Mouse (Mus musculus): Measurements from ENCODE around the gene Hs2st1.
A peak's percentile ranks its signal among the peaks of the same experiment; 100 is the strongest.

The Hs2st1 gene

DNA sequence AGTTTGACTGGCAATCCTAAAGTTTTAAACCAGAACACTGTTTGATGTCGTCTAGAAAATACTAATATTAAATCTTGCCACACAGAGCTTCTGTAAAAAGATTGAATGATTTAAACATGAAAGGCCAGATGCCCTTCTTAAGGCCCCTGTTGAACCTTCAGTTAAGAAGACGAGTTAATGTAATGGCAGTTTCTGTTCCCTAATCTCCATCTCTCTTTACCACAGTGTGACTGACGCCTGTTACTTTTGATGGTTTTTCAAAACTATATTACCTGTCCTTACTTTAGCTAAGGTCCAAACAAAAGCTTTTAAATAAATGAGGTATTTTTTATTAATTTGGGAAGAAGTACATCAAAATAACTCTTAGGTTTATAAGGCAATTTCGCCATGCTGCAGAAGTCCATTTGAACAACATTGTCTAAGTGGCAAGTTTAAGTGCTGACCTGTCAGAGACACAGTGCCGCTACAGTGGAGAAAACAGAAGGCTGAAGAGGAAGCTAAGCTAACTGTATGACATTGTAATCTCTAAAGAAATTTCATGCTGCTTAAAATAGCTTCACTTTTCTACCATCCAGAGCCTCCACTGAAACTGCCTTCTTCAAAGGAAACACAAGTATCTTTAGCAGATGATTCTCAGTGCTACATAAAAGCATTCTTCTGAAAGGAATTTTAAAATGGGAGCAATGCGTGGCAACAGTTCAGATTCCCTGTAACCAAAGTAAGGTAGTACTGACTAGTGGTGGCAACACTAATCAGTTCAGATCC is 15.0 kb upstream of the Hs2st1 start:
- no peak for DNase-seq

DNA sequence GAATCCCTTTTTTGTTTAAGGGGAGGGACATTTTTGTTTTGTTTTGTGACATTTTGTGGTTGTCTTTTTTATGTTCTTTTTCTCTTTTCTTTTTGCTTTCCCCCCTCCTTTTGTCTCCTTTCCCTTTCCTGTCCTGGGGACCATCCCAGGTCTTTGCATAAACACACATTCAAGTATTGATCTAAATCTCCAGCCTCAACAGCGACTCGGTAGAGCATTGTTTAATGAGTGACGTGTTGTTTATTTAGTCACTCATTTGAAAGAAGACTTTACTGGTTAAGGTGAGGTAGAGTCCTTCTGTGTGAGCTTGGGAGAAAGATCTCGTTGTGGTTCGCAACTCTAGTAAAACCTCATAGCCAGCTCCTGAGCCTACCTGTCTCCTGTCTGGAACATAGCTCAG is 13.8 kb upstream of the Hs2st1 start:
- DNase-seq = no peak

DNA sequence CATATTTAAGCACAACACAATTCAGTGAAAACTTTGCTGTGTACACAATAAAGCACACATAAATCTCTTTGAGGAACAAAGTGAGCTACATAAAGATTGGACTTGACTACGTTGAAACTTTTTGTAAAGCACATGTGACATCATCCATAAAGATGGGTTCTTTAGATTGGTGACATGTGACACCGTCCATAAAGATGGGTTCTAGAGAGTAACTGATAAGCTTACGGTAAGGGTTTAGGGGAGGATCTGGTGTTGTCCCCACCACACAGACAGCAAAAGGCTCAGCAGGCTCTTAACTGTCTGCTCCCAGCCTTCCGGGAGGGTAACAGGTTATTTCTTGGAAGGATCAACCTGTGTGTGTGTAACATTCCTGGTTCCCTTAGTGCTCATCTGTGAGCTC is 12.3 kb upstream of the Hs2st1 start:
- no peak for DNase-seq

- no peak for DNase-seq
Measured at GRCm38 (mm10) chr3:144581842-144582241, 11.9 kb upstream of the Hs2st1 start.

- no peak for DNase-seq
Measured at GRCm38 (mm10) chr3:144580281-144580680, 10.3 kb upstream of the Hs2st1 start.

DNA sequence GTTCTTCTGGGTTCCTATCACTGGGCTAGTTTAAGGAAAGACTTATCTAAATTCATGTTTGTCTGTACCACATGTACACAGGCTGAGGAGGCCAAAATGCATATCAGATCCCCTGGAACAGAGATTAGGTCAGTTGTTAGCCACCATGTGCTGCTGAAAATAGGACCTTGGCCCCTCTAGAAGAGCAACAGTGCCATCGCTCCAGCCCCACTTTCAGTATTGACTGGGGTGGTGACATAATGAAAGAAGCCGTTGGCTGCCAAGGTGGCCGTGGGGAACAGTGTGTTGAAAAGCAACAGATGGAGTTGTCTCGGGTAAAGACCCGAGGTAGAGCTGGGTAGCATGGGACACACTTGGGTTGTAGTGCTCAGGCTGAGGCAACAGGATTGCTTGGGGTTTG is 9.8 kb upstream of the Hs2st1 start:
- DNase-seq = no peak

DNA sequence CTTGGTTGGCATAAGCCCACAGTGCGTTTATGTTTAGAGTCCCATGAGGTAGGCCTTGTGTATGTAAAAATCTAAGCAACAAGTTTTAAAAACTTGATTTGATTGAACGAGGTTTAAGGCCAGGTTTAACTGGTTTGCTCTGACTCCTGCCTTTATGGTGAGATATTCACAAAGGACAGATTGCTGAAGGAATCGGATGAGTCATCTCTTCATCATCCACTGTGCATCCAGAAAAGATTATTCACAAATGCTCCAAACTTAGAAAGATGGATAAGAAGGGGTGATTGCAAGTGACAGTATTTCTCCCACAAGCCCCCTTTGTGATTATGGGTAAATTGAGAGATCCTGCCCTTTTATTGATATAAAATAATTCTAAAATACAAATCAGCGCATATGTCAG is 8.9 kb upstream of the Hs2st1 start:
- DNase-seq = no peak

DNA sequence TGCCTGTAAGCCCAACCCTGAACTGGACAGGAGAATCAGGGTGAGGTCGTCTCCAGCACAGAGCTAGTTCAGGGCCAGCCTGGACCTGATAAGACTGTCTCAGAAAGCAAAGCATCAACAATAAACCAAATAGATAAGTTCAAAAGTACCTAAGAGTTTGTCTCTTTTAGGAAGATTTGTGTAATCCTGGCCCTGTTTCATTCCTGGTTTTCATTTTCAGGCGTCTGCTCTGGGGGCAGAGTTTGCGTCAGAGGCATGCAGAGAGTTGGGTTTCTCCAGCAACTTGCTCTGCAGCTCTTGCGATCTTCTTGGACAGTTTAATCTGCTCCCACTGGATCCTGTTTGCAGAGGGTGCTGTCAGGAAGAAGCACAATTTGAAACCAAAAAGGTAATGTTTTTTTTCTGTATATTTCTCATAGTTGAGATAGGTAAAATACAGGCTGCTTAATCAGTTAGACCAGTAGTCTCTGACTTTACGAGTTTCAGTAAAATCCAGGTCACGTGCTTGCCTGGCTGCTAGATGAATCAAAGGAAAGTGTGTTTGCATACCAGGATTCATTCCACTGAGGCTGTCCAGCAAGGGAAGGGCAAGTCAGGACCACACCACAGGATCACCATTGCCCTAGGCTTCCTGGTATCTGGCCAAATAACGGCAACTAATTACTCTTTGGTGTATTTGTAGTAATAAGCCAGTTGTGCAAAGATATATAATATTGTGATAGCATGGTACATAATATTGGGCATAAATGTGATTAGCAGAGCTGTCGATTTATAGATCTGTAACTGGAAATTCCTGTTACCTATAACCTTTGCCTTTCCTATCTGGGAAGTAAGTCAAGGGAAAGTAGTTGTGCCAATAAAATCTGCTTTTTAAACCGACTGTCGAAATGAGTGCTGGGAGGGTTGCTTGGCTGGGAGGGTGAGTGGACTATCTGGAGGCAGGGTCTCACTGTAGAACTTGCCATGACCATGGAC is 7.7 kb upstream of the Hs2st1 start:
- no peak for DNase-seq

- no peak for DNase-seq
Measured at GRCm38 (mm10) chr3:144574256-144574655, 4.3 kb upstream of the Hs2st1 start.

DNA sequence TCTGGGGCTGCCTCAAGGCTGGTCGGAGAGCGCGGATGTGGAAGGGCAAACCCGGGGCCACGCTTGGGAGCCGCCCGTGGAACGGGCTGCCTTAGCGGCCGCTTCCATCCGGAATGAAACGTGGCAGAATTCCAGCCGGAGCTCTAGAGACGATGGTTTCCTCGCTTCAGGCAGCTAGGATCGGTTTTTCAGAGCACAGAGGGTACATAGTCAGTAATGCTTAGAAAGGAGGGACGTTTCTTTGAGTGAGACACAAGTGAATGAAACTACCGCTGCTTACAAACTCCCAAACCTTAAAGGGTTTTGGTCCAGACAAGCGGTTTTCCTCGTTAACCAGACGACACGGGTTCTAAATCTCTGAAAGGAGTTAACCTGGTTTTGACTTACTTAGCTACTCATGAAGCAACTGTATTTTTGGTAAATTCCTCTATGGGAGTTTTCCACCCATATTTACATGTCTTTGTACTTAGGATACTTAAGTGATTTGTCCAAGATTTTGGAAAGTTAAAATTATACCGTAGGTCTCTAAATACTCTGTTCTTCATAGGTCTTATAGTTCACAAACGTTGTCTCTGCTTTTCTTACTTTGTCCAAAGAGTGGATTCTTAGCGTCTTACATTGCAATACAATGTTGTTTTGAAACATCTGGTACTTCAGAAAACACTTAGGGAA is 971 bp upstream of the Hs2st1 start:
- DNase-seq = no peak

GRCm38 (mm10) chr3:144569401-144569971 is 495 bp downstream of the Hs2st1 start:
- no peak for DNase-seq

- DNase-seq = no peak
Measured at GRCm38 (mm10) chr3:144568861-144569361, 1.1 kb downstream of the Hs2st1 start.

GRCm38 (mm10) chr3:144565212-144565611 is 4.8 kb downstream of the Hs2st1 start:
- no peak for DNase-seq

DNA sequence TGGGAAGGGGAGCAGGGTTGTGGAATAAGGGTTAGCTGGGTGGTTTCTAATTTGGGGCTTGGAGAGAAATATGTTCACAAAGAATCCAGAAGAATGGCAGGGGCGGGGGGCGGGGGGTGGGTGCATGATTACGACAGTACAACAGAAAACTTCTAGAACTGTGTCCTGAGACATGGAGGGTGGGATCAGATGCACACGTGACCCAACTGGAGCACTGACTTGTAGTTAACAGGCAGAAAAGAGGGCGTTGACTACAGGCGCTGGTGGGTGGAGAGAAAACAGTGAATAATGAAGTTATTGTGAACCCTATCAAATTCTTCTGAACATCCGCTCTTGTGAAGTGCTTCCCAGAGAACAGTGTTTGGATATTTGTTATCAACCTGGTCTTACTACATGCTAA is 6.1 kb downstream of the Hs2st1 start:
- DNase-seq = no peak

DNA sequence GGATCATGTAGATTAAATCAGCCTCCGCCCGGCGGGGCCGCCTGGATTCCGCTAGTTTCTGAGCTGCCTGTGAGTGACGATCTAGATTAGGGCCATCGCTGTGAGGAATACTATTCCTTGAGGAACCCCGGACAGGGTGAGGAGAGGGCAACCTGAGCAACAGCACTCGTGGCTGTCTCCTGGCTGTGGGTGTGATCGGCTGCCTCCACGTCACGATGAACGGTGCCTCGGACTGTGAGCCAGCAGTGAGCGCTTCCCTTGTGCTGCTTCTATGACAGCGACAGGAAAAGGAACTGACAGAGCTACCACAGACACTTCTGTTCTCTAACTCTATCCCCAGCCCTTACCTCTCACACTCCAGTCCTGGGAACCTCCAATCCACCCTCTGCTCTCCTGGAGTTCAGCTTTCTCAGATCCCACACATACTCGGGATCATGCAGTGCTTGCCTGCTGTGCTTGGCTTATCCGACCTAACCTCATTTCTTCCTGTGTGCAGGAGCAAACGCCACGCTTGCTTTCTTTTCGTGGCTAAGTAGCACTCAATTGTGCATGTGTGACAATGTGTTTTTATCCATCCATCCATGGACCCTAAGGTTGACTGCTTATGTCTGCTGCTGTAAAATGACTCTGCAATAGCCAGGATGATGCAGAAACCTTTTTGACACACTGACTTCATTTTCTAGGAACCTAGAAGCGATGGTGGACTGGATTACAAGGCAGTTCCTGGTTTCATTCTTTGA is 8.3 kb downstream of the Hs2st1 start:
- peak; percentile 40 to 57 for DNase-seq

DNA sequence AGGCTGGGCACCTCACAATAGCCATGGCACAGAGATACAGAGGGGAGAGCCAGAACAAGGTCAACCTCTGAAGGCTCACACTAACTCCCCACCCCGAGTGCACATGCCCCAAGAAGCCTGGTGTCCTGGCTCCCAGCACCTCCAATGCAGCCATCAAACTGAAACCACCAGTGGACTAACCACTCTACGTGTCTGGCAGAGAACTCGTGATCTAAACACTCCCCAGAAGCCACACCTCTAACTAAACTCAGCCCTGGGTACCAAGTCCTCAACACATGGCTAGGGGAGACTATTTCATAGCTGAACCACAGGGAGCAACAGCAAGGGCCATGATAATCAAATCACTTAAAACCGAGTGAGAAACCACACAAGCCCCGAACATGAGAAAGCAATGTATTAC is 11.7 kb downstream of the Hs2st1 start:
- no peak for DNase-seq

- no peak for DNase-seq
Measured at GRCm38 (mm10) chr3:144556625-144557324, 13.2 kb downstream of the Hs2st1 start.

- DNase-seq = no peak
Measured at GRCm38 (mm10) chr3:144555144-144555543, 14.8 kb downstream of the Hs2st1 start.

- DNase-seq = no peak
Measured at GRCm38 (mm10) chr3:144554503-144554902, 15.5 kb downstream of the Hs2st1 start.

- no peak for DNase-seq
Measured at GRCm38 (mm10) chr3:144553942-144554341, 16.0 kb downstream of the Hs2st1 start.

- DNase-seq = peak; percentile 36 to 53
Measured at GRCm38 (mm10) chr3:144551416-144551815, 18.6 kb downstream of the Hs2st1 start.
